Mouse (Mus musculus) right cerebral cortex, postnatal 36 days (tissue): ENCODE measurements around the gene Bank1.

ENCODE experiments used
- DNase-seq, 2 experiments: peaks; one replicate each; pipeline ENCODE4 v3.0.0; 2022; ENCODE audit warnings: low spot score in 2 of 2, mixed read lengths in 1 of 2

The Bank1 gene

GRCm38 (mm10) chr3:136103339-136103738 is 222.5 kb downstream of the Bank1 start:
- no peak for DNase-seq

- no peak for DNase-seq
Observed at GRCm38 (mm10) chr3:136100973-136101500, 224.8 kb downstream of the Bank1 start.

GRCm38 (mm10) chr3:136100292-136100691 is 225.6 kb downstream of the Bank1 start:
- no peak for DNase-seq

DNA sequence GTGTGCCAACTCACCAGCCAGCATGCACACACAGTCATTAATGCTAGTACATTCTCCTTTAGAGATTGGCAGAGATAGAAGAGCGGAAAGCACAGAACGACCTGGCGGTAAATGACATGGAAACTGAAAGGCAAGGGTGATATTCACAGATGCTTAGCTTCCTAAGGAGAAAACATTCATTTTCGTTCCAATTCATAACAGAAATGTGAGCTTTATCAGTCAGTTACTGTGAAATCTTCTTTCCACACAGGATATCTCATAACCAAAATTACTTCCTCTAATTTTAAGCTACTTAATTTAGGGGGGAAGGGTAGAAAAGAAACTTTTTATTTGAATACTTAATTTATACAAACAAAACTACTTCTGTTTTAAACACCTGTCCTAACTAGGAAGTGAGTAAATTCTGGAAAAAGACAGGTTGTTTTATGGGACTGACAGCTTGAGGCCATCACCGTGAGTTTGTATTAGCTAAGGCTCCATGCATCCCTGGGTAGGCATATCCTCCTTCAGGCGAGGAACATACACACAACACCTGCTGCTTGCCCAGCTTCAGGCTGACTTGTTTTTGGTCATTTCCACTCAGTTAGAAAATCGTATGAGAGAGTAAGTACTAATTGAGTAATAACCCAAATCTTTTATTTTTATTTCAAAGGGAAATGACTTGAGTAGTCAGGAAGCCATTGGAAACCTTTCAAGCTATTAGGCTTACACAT is 238.8 kb downstream of the Bank1 start:
- DNase-seq: no peak

DNA sequence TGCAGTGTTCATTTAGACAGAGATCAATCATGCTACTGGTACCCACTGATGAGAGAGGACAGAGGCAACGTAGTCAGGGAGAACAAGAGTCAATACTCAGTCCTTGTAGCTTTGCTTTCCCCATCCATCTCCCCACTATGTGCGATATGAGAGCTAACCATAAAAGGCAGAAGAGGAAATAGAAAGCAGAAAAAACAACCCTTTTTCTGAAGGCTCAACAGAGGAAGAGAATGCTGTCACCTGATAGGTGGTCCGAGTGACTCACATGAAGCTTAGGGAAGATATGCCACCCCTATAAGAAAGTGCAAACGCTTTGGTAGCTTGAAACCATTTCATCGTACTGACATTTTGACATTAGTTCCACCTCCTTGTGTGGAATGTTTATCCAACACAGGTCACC is 239.4 kb downstream of the Bank1 start:
- no peak for DNase-seq

DNA sequence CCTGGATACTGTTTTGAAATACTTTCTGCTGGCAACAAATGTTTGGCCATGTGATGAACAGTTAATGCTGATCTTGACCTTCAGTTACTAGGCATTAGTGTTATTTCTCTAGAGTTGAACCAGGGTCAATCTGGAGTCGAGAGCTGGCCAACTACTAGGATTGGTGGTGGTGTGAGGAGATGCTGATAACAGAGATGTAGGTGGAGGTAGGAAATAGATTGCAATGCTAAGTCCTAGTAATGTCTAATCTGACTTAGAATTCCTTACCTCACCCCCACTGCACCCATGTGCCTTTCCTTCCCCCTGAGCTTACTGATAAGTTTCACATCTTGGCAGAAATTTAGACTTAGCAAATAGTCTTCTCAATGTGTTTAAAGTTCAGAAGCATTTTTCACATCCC is 240.8 kb downstream of the Bank1 start:
- no peak for DNase-seq

- DNase-seq: no peak
Observed at GRCm38 (mm10) chr3:136084066-136084465, 241.8 kb downstream of the Bank1 start.

DNA sequence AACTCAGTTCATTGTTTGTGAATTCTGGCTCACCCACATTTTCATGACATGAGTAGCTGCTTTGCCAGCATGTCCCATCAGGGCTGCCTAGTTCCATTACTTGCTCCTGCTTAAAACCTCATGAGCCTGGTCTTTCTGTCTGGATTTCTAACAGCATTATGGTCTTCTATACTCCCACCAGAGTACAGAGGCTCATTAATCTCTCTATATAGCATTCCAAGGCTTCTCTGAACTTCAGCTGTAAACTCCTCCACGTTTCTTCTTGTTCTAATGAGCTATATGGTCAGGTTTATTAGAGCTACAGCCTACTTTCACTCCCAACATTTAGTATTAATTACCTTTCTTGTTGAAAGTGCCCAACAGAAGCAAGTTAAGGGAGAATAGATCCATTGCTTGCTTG is 244.6 kb downstream of the Bank1 start:
- DNase-seq: no peak

GRCm38 (mm10) chr3:136078535-136078934 is 247.3 kb downstream of the Bank1 start:
- no peak for DNase-seq

- no peak for DNase-seq
Observed at GRCm38 (mm10) chr3:136070394-136070793, 255.5 kb downstream of the Bank1 start.

- DNase-seq: no peak
Observed at GRCm38 (mm10) chr3:136061907-136062306, 264.0 kb downstream of the Bank1 start.

DNA sequence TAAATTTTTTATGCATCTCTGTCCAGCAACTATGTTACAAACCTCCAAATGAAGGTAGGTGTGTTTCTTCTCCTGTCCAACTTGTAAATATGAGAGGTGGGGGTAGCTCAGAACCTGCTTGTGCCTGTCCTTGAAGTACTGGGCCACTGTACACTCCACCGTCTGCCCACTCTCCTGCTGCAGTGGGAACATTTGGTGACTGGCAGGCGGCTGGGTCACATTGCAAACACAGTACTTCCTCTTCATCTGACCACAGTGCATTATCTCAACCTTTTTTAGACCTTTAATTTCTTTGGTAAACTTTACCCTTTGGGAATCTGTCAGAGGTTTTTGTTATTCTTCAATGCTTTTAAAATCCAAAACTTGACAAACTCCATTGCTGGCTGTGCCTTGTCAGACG is 275.2 kb downstream of the Bank1 start:
- no peak for DNase-seq

DNA sequence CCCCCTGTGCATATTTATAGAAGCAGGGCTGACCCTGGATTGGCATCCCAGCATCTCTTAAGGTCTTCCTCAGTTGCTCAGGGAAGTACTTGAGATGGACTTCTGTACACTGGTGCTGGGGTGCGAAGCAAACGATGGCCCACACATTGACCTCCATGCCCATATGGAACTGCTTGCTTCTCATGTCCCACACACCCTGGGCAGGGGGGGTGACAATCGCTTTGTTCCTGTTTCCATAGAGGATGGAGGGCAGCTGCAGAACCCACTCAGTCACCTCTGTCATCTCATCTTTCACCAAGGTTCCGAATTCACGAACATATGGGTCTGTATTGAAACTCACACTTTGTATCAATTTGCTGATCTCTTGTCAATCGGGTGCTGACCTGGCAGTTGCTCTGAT is 275.7 kb downstream of the Bank1 start:
- DNase-seq: no peak

DNA sequence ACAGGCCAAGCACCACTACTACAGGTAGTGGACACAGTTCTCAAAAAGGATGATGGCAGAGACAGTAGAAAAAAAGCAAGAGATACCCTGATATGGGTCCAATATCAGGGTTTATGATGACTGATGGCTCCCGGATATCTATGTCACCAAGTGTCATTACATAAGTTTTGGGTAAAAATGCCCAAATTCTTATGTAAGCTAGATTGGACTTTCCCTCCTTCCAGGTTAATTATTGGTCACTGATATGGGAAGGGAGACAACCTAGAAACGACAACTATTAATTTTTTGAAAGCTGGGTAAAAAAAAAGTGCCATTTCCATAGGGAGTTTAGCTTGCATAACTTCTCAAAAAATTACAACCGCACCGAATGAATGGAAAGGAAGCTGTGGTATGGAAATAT is 277.8 kb downstream of the Bank1 start:
- DNase-seq: no peak

- no peak for DNase-seq
Observed at GRCm38 (mm10) chr3:136045381-136045780, 280.5 kb downstream of the Bank1 start.

DNA sequence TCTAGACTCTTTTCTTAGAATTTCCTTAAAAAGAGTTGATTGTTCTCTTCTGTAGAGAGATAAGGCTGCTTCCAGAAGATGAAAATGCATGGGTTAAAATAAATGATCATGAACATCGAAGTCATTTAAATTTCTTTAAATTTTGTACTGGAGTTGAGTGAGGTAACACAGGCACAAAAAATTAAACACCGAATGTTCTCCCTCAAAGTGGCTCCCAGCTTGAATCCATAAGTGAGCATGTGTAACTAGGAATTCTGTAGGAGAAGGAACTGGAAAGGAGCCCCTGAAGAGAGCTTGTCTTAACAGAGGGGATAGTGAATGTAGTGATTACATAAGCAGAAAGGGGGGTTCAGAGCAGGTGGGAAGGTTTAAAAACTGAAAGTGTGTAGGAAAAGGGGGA is 285.8 kb downstream of the Bank1 start:
- no peak for DNase-seq

DNA sequence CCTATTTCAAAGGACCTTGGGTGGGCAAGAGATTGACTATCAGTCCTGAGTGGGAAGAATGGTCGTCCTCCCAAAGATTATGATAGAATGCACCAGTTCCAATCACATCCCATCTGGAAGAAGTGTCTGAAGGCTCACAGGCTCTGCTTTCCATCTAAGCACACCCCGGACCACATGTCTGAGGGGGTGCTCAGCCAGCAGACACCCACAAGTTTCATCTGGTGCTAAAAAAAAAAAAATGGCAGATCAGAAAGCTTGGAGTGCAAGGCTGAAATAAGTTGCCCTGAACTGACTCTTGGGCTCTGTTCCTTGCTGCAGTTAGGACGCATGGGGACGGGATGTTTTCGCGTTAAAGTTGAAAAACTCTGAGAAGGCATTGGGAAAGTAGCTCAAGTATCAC is 286.4 kb downstream of the Bank1 start:
- peak; percentile 8 to 53 for DNase-seq

GRCm38 (mm10) chr3:136037254-136037653 is 288.6 kb downstream of the Bank1 start:
- DNase-seq: no peak

- no peak for DNase-seq
Observed at GRCm38 (mm10) chr3:136035784-136036183, 290.1 kb downstream of the Bank1 start.

DNA sequence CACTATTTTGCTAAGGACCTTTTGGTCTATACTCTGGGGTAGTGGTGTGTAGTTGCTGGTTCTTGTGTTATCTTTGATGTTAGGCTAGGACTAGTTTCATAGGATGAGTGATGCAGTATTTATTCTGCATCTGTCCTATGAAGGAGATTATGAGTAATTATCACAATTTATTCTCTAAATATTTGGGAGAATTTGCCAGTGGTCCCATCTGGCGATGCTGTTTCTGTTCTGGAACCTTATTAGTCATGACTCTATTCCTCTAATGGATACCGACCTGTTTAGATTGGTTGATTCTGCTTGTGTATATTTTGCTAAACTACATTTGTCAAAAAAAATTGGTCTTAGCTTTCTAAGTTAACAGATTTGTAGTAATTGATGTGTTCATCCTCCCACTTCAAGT is 301.0 kb downstream of the Bank1 start:
- DNase-seq: no peak

DNA sequence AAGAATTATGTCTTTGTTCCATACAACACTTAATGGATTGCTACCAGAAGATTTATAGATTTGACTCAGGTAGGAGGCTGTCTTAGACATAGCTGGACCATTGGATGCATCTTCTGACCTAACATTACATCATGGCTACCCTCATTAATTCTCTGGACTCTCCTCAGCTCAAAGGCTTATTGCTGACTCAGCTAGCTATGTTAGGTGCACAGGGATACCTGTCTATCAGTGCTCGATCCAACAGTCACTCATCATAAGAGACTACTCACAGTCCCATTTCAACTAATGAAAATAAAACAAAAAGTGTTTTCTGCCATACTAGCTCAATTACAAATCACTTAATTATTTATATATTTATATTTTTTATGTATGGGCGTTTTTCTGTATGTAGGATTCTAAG is 308.3 kb downstream of the Bank1 start:
- no peak for DNase-seq

DNA sequence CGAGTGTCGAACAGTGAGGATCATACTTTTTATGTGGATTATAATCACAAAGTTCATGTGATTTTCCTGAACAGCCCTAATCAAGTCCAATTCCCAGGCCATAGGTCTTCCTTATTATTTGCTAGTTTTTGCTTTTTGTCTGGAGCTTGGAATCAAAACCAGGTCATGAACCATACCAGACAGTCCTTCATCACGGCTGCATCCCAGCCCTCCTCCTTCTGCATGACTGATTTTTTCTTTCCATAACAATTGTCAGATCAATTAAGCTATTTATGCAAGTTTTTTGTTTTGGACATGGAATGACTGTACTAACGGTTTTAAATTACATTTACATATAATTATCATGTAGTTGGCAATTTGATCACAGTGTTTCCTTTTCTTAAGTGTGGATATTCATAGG is 315.2 kb downstream of the Bank1 start:
- DNase-seq: no peak

DNA sequence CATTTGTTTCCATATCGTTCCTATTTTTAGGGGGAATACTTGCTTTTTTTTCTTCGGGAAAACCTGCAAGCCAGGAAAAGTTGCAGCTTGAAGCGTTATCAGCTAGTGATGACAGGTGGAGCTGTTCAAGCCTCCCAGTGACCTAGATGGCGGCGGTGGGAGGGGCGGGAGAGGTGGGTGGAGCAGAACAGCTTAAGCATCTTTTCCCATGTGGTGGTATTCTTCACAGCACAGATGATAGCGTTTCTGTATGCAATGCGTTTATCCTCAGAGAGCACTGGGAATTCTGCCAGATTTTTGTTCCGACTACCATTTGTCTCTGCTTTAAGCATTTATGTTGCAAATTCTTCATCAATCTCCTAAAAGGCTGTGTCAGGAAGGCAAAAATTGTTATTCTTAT is 318.0 kb downstream of the Bank1 start:
- DNase-seq: peak; percentile 58 to 78
